Mouse (Mus musculus): Measurements from ENCODE around the gene Dbf4.

Dbf4 gene

GRCm38 (mm10) chr5:8366771-8367613, 55.5 kb downstream of the Dbf4 start:
- in situ Hi-C loops (cut with MboI, MseI): no loop called here

GRCm38 (mm10) chr5:8362361-8362760, 60.2 kb downstream of the Dbf4 start:
- in situ Hi-C loops (cut with MboI, MseI): no loop called here

DNA sequence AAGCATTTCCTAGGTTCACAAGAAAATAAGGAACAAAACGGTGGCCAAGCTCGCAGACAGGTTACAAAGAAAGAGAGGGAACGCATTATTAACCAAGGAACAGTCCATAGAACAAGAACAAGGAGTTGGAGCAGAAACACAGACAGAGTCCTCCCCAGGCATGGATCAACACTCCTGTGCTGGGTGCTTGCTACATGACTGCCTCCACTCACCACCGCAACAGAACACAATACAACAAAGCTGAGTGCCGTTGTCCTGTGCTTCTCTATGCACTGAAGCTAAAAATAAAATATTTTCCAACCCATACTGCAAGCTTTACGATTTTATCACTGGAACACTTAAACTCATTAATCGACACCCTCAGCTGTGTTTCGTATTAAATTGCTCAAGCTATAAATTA, 64.8 kb downstream of the Dbf4 start:
- in situ Hi-C loops (cut with MboI, MseI): loop anchor here (10.0 kb wide), 1 partner anchor 193 kb away; no protein-coding TSS in a partner anchor

DNA sequence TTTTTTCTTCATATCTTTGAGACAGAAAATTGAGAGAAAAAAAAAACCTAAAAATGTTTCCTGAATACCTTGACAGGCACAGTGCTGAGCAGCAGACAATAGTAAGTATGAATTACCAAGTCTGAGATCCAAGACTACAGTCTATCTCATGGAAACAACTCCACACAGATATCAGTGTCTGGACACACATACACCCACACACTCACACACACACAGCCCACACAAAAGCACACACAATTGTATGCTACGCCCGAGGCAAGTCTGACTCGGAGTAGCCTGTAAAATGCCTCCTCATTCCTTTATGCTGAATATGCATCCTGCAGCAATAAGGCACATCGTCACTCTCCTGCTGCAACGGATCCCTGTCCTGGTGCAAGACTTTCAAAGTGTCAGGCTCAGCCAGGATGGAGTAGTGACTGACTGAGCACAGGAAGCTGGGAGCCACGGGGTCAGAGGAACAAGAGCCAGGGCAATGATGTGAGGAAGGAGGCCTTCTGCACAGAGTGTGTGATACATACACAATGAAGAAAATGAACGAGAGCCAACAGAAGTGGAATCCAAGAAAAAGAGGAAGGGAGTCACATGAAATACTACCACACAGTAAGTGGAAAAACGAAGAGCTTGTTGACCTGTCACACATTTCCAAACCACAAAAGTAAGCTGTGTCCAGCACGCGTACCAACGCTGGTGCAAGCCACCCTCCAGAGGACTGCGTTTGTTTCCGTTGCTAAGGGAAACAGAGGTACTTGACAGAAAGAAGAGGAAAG, 65.4 kb downstream of the Dbf4 start:
- in situ Hi-C loops (cut with MboI, MseI): loop anchor here (10.0 kb wide), 1 partner anchor 192 kb away; no protein-coding TSS in a partner anchor

GRCm38 (mm10) chr5:8356326-8356725, 66.2 kb downstream of the Dbf4 start:
- in situ Hi-C loops (cut with MboI, MseI): loop anchor here (10.0 kb wide), 1 partner anchor 192 kb away; no protein-coding TSS in a partner anchor

DNA sequence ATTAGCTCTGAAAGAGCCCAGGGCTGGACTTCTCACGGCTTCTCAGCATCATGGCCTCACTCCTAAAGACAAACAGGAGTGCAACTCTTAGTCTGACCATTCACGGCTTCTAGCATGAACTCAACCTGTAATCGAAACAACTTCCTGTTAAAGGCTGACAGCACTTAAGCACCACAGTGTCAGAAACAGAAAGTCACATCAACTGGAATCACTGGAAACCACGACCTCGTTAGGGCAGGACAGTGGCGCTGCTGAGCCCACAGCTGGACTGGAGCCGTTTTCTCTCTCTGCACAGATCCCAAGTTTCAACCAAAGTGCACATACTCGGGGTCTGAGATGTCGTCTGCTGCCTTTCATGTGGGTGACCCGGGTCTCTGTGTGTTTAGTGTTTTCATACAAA, 73.0 kb downstream of the Dbf4 start:
- in situ Hi-C loops (cut with MboI, MseI): no loop called here
